Mouse (Mus musculus): ENCODE results near the gene Mmp9. TPM values are rescaled to one million over a fixed set of nuclear protein-coding genes. Genes with fewer than 3 reads are reported as not detected.

The Mmp9 gene
- total RNA-seq (2021): under 1 TPM; 0.48 to 0.63 TPM

DNA sequence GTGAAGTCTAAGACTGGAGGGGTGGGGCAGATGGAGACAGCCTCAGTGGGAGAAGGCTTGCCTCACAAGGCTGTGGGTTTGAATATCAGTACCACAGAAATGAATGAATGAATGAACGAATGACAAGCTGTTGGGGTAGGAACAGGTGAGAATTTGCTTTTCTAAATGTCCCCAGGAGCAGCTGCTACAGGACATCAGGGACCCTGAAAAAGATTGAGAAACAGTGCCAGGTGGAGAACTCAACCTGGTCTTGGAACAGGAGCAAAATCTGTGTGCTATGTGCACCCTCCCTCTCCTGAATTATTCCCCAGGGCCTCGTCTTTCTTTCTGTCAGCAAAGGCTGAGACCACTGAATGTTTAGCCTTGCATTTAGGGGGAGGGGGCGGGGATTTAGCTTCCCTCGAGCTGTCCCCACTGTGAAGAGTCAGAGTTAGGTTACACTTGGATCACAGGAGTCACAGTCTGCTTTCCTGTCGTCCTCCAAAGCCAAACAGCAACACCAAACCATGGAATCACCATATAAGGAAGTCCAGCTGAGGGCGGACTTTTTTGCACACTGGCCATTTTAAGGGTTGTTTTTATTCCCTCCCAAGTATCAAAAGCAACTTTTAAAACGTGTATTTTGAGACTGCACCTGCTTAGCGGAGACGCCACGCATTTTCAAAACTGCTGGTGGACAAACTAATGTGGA is at the start of gene Mmp9:
Mmp9 (plus strand) TSS at position 641 of the 691 bp plus-strand sequence.
- DNase-seq: no peak

- no peak for DNase-seq
These were observed 49.3 kb upstream of the Mmp9 start for GRCm38 (mm10) chr2:164891056-164891834.

GRCm38 (mm10) chr2:164891908-164892695 is 48.5 kb upstream of the Mmp9 start:
- no peak for DNase-seq

- DNase-seq: no peak
These were observed 47.8 kb upstream of the Mmp9 start for GRCm38 (mm10) chr2:164892696-164893216.

- no peak for DNase-seq
These were observed 46.5 kb upstream of the Mmp9 start for GRCm38 (mm10) chr2:164894048-164894447.

GRCm38 (mm10) chr2:164894644-164895043 is 45.9 kb upstream of the Mmp9 start:
- DNase-seq: no peak

- DNase-seq: no peak
These were observed 44.7 kb upstream of the Mmp9 start for GRCm38 (mm10) chr2:164895885-164896284.

DNA sequence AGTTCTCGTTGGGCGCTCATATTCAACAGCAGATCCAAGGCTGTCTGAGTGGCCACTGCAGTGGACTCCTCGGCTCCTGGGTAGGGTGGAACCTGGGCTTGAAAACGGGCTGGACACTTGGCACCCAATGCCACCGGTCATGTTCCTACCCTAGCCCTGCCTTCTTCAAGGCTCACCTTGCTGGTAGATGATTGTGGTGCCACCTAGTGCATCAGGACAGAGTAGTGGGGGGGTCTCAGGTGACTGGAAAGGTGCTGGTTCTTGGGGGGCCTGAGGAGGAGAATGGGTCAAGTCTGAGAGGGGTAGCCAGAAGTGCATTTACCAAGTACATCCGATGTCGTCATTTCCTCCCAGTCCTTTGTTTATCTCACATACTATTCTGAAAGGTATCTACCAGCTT is 42.6 kb upstream of the Mmp9 start:
- DNase-seq: no peak

DNA sequence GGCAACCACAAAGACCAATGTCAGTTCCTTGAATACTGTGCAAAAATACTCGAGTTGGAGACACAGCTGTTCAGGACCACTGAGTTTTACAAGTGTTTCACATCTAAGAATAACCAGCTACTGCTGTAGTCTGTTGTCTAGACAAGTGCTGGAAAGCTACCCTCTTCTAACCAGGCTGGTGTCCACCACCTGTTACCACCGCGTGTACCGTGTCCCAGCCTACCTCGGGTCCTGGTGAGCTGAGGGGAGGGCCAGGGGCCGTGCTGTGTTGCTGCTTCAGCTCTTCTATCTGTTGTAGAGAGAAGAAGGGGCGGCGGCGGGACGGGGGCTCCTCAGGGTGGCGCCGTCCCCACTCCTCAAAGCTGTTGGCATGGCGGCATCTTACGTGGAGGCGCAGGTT is 41.5 kb upstream of the Mmp9 start:
- no peak for DNase-seq

GRCm38 (mm10) chr2:164899723-164900459 is 40.7 kb upstream of the Mmp9 start:
- DNase-seq: no peak

DNA sequence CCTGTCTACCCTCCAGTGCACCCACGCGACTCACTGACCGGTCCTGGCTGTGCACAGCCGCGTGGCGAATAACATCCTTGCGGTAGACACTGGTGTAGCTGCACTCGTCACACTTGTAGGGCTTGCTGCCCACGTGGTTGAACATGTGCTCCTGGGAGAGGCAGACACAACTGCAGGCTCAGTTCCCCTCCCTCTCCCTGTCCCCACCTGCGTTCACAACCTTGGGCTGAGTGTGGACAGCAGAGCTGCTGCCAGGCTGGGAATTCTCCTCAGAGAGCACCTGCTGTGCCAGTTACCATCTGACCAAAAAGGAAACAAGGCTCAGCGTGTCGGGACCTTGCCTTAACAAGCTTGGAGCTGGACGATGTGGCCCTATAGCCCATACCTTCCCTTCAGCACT is 39.2 kb upstream of the Mmp9 start:
- no peak for DNase-seq

DNA sequence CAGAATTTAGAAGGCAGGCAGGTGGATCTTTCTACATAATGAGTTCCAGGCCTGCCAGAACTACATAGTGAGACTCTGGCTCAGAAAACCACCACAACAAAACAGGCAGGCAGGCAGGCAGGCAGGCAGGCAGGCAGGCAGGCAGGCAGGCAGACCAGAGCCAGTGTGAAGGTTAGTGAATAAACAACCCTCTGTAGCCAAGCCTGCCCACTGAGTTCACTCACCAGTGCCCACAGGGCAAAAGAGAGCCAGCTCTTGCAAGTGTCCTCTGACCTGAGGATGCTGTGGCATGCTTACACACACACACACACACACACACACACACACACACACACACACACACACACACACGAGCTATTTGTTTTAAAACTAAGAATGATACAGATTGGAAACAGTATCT is 37.1 kb upstream of the Mmp9 start:
- DNase-seq: no peak

DNA sequence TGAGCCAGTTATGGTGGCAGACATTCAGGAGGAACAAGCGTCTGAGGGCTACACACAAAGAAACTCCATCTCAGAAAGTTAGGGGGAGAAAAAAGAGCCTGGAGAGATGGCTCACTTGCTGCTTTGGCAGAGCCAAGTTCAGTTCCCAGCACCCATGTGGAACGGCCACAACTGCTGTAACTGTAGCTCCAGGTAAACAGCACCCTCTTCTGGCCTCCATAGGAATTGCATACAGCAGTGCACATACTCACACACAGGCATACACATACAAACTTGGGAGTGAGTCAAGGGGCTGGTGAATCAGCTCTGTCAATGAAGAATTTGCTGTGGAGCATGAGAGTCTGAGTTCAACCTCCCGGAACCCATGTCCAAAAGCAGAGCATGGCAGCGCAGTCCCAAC is 34.5 kb upstream of the Mmp9 start:
- DNase-seq: no peak

GRCm38 (mm10) chr2:164907511-164907910 is 33.1 kb upstream of the Mmp9 start:
- no peak for DNase-seq

- no peak for DNase-seq
These were observed 32.6 kb upstream of the Mmp9 start for GRCm38 (mm10) chr2:164908011-164908410.

DNA sequence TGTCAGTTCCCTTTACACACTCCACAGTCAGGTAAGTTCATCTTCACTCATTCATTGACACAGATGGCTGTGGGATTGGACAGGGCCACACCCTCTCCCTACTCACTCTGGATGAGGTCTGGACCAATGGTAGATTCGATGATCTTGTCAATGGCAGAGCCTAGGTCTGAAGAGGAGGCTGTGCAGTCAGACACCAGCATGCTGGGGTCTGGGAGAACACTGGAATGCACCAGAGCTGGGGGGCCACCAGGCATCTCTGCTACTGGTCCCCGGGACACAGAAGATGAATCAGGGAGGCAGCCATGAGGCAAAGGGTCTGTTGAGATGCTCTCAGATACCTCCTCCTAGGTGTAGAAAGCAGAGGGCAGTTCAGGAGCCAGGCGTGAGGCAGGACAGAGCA is 31.5 kb upstream of the Mmp9 start:
- DNase-seq: no peak

DNA sequence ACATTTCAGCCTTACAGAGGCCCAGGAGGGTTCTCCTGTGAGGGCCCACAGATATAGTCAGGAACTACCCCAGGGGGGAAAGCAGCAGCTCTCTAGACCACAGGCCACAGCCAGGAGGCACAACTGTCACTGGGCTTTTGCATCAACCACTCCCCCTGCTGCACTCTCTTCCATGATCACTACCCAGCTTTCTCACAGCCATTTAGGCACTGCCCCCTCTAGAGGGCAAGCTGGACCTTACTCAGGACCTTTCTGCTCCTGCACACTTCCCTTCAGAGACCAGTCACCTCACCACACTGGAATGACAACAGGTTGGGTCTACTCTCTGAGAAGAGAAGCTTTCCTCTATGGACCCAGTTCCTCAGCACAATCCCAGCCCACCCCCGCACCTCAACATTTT is 31.0 kb upstream of the Mmp9 start:
- peak; percentile 56 for DNase-seq

GRCm38 (mm10) chr2:164910360-164911061 is 30.1 kb upstream of the Mmp9 start:
- no peak for DNase-seq

DNA sequence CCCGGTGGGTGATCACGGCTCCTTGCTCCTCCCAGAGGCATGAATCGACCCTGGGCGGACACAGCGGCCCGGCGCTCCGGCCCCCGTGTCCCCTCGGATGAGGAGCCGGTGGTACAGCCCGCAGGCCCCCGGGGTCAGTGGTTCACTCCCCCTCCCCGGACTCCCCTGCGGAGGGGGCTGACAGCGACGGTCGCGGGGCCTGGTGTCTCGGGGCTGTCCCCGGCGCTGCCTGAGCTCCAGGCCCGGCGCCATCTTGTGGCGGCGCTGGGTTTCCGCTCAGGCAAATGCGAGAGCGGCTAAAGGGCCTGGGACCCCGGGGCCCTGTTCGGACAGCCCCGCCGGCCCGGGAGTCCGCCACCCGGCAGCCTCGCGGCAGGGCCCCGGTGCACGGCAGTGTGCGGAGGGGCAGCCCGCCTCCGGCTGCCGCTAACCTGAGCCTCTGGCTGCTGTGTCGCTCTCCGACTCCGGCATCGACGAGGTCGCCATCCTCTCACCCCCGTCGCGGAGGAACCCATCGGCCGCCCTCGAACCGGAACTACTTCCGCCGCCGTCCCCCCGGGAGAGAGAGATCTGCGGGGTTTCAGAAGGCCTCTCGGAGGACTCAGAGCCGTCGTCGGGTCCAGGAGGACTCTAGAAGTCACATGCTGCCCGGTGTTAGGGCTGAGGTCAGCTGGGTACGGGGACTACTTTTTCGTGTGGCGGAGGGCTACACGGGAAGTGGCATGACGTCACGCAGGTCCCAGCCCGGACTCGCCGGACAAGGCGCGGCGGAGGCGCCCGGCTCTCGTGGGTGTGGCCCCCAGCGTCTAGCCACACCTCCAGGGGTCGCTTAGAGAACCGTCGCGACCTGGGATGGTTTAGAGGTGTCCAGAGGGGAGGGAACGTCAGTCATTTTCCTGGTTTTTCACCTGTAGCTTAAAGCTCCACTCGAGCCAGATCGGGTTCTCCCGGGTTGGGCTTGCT is 29.2 kb upstream of the Mmp9 start, which contains the start of gene Zfp335:
Zfp335 (minus strand) TSS at position 672 of the 963 bp plus-strand sequence.
- peak; percentile 95 for DNase-seq

DNA sequence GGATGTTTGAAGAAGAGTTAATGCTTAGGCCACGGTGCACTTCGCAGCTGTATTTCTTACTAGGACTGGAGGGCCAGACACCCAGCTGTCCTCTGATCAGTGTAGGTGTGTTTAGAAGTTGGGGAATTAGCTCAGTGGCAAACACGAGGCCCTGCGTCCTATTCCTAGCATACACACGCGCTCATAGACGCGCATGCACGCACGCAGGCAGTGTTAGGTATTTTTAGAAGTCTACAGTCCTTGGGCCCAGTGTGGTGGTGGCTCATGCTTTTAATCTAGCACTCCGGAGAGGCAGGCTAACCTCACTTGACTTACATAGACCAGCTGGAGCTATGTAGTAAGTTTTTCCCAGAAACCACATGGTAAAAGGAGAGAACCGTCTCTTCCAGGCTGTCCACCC is 28.4 kb upstream of the Mmp9 start:
- DNase-seq: peak; percentile 69
